In genomic region chr10:95561616-95562015, GRCm38 (mm10) we compare ENCODE assay signal across 8 mouse cellular contexts. TPM values are rescaled to one million over a fixed set of nuclear protein-coding genes. Genes with fewer than 3 reads are reported as not detected.
DNase-seq lines count a peak whose midpoint lies in the region; ATAC-seq lines count a peak whose summit lies in the region.

No protein-coding gene starts in this region.

- no peaks in the 10 kb centered on the region for H3K9me3 ChIP-seq in heart, embryonic 13.5 days
- H3K9me3 ChIP-seq in hindbrain, embryonic 12.5 days (replicated peaks), result no peaks in the 10 kb centered on the region
- H3K9me3 ChIP-seq in midbrain, embryonic 12.5 days, result no peaks in the 10 kb centered on the region

- 39% methylated on average over 7 of the region's 7 CpGs for WGBS in heart, embryonic 13.5 days
- 51% methylated on average over 7 of the region's 7 CpGs for WGBS in hindbrain, embryonic 12.5 days
- WGBS in midbrain, embryonic 12.5 days, result 55% methylated on average over 7 of the region's 7 CpGs

- no peak for ATAC-seq in heart, embryonic 13.5 days (ENCODE audit: extremely low read depth, insufficient number of reproducible peaks, low FRiP score, low TSS enrichment)
- no peak for ATAC-seq in hindbrain, embryonic 12.5 days (ENCODE audit: low FRiP score)
- ATAC-seq in midbrain, embryonic 12.5 days (ENCODE audit: low FRiP score, low read depth), result no peak

- peak overlapping the region; percentile 83 for H3K4me2 ChIP-seq in heart, embryonic 13.5 days
- peak overlapping the region; percentile 69 for H3K4me2 ChIP-seq in hindbrain, embryonic 12.5 days (replicated peaks)
- H3K4me2 ChIP-seq in midbrain, embryonic 12.5 days (replicated peaks), result peak overlapping the region; percentile 63

- DNase-seq in heart, adult 8-10 months (ENCODE audit: low spot score), result no peak
- DNase-seq in Muller cell, postnatal 12 days (ENCODE audit: inconsistent ontology term), result peak; percentile 42
- no peak for DNase-seq in urinary bladder, postnatal 10 days (ENCODE audit: low spot score)
- DNase-seq in urinary bladder, postnatal 25 days (ENCODE audit: low spot score), result no peak
- DNase-seq in right cerebral cortex, postnatal 4 days, result no peak

- H3K36me3 ChIP-seq in heart, embryonic 13.5 days, result peaks cover 17% of the 10 kb centered on the region
- peaks cover 5% of the 10 kb centered on the region; the same call in 1 of the 2 replicates for H3K36me3 ChIP-seq in hindbrain, embryonic 12.5 days
- peaks cover 3% of the 10 kb centered on the region; the same call in 1 of the 2 replicates for H3K36me3 ChIP-seq in midbrain, embryonic 12.5 days

- H3K4me3 ChIP-seq in heart, embryonic 13.5 days, result peak overlapping the region; percentile 87
- H3K4me3 ChIP-seq in hindbrain, embryonic 12.5 days, result peak overlapping the region; percentile 93
- H3K4me3 ChIP-seq in midbrain, embryonic 12.5 days, result peak overlapping the region; percentile 73

- 0 out of 2 replicates have a peak overlapping the region, but pooled peaks have one; percentile 20 for H3K27ac ChIP-seq in heart, embryonic 13.5 days (replicated peaks)
- no peak overlapping the region for H3K27ac ChIP-seq in hindbrain, embryonic 12.5 days
- no peak overlapping the region for H3K27ac ChIP-seq in midbrain, embryonic 12.5 days (replicated peaks)

- peaks cover 49% of the 10 kb centered on the region for H3K4me1 ChIP-seq in heart, embryonic 13.5 days
- peaks cover 20% of the 10 kb centered on the region for H3K4me1 ChIP-seq in hindbrain, embryonic 12.5 days
- H3K4me1 ChIP-seq in midbrain, embryonic 12.5 days, result peaks cover 26% of the 10 kb centered on the region

- peak overlapping the region; percentile 99 for H3K9ac ChIP-seq in heart, embryonic 13.5 days
- H3K9ac ChIP-seq in hindbrain, embryonic 12.5 days, result peak overlapping the region; percentile 97
- peak overlapping the region; percentile 91 for H3K9ac ChIP-seq in midbrain, embryonic 12.5 days (replicated peaks)

- no peaks in the 10 kb centered on the region for H3K27me3 ChIP-seq in heart, embryonic 13.5 days (replicated peaks)
- H3K27me3 ChIP-seq in hindbrain, embryonic 12.5 days, result no peaks in the 10 kb centered on the region
- no peaks in the 10 kb centered on the region for H3K27me3 ChIP-seq in midbrain, embryonic 12.5 days

RNA-seq across cellular contexts. Expression of gene Nudt4, which starts 2.3 kb away (rescaled TPM):
- 85.2 and 107 TPM in 2 replicates for polyA plus RNA-seq in heart, embryonic 13.5 days (2015; fragmentation: Nextera tagmentation; extraction: Ambion mirVana)
- total RNA-seq in heart, adult 8-10 months (2022), result 100 to 1,000 TPM; 276 to 382 (median 344) TPM
- 123 and 126 TPM in 2 replicates for polyA plus RNA-seq in hindbrain, embryonic 12.5 days (2016; fragmentation: Nextera tagmentation; extraction: Ambion mirVana)
- 124 and 125 TPM in 2 replicates for polyA plus RNA-seq in midbrain, embryonic 12.5 days (2016; fragmentation: Nextera tagmentation; extraction: Ambion mirVana)

RNA-seq across cellular contexts. Expression of gene Ube2n, which starts 46.7 kb away (rescaled TPM):
- 248 and 271 TPM in 2 replicates for polyA plus RNA-seq in heart, embryonic 13.5 days (2015; fragmentation: Nextera tagmentation; extraction: Ambion mirVana)
- 100 to 1,000 TPM in 1 of 4 experiments, 10 to 100 TPM in 3; 85.8 to 102 (median 94.5) TPM for total RNA-seq in heart, adult 8-10 months (2022)
- polyA plus RNA-seq in hindbrain, embryonic 12.5 days (2016; fragmentation: Nextera tagmentation; extraction: Ambion mirVana), result 367 and 390 TPM in 2 replicates
- polyA plus RNA-seq in midbrain, embryonic 12.5 days (2016; fragmentation: Nextera tagmentation; extraction: Ambion mirVana), result 388 and 405 TPM in 2 replicates

RNA-seq across cellular contexts. Expression of gene Mrpl42, which starts 59.9 kb away (rescaled TPM):
- 542 and 584 TPM in 2 replicates for polyA plus RNA-seq in heart, embryonic 13.5 days (2015; fragmentation: Nextera tagmentation; extraction: Ambion mirVana)
- total RNA-seq in heart, adult 8-10 months (2022), result 100 to 1,000 TPM; 415 to 495 (median 478) TPM
- polyA plus RNA-seq in hindbrain, embryonic 12.5 days (2016; fragmentation: Nextera tagmentation; extraction: Ambion mirVana), result 246 and 265 TPM in 2 replicates
- polyA plus RNA-seq in midbrain, embryonic 12.5 days (2016; fragmentation: Nextera tagmentation; extraction: Ambion mirVana), result 281 TPM in 2 replicates
